Mouse (Mus musculus) liver, adult (tissue): Measurements from ENCODE around the gene Rex1bd.

Experiments used
- GATA4 ChIP-seq: IDR thresholded peaks from 2 replicates; pipeline ENCODE4 v1.6.1; 2014; ENCODE audit warnings: mild to moderate bottlenecking, low read length; ENCODE audit not compliant: insufficient replicate concordance

Rex1bd gene

DNA sequence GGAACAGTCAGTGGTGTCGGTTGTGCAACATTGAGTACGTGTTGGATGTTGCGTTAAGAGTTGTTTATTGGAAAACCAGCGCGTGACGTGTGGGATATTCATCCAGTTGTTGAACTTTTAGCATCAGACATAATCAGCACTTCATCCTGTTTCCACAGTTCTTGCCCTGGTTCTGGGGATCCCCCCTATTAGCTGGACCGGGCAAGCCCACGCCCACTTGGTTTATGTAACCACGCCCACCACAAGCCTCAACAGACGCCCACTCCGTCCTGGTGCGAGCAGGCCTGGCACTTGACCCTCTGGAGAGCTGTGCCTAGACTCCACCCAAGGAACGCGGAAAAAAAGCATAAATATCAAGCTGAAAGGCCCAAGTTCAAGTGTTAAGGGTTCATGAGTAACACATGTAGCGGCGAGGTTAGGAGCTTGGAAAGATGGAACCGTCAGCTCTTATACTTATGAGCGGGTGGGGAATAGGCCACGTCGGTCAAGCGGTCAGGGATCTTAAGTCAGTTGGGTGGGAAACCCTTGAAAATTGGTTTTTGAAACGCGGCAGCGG, 31.6 kb upstream of the Rex1bd start:
- peak; percentile 74 for TF ChIP-seq GATA4

DNA sequence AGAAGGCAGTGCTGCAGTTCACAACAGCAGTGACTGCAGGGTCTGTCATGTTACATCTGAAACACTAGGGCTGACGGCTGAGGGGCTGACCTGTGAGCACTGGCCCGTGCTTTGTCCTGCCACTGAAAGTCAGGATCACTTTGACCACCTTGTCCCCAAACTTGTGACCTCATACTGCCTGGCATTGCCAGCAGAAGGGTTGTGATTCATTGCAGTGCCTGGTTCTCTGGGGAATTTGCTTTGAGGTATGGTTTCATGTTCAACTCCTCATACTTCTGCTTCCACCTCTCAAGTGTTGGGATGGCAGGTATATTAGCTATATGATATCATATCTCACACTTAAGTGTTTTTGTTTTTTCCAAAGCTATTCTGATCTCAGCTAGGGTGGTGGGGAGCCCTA, 29.1 kb upstream of the Rex1bd start:
- TF ChIP-seq GATA4: no peak

- TF ChIP-seq GATA4: no peak
Measured at GRCm38 (mm10) chr8:70535221-70535620, 28.7 kb upstream of the Rex1bd start.

- TF ChIP-seq GATA4: no peak
Measured at GRCm38 (mm10) chr8:70534281-70534680, 27.7 kb upstream of the Rex1bd start.

- TF ChIP-seq GATA4: no peak
Measured at GRCm38 (mm10) chr8:70530314-70530713, 23.8 kb upstream of the Rex1bd start.

DNA sequence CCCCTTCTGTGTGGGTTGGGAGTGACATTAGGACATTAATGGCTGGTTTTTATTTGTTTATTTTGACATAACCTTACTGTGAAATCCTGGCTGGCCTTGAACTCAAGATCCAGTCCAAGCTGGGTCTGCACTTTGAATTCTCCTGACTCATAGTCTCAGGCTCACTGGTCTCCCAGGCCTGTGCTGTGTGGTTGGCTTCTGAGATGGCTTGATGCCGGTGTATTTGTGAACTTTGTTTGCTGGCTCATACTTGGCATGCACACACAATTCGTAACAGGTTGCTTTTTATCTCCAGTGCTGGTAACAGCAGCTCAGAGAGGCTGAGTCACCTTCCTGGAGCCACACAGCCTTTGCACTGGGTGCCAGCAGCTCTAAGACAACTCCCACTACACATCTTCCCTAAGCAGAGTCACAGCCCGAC, 23.2 kb upstream of the Rex1bd start:
- TF ChIP-seq GATA4: no peak

- no peak for TF ChIP-seq GATA4
Measured at GRCm38 (mm10) chr8:70529299-70529698, 22.7 kb upstream of the Rex1bd start.

DNA sequence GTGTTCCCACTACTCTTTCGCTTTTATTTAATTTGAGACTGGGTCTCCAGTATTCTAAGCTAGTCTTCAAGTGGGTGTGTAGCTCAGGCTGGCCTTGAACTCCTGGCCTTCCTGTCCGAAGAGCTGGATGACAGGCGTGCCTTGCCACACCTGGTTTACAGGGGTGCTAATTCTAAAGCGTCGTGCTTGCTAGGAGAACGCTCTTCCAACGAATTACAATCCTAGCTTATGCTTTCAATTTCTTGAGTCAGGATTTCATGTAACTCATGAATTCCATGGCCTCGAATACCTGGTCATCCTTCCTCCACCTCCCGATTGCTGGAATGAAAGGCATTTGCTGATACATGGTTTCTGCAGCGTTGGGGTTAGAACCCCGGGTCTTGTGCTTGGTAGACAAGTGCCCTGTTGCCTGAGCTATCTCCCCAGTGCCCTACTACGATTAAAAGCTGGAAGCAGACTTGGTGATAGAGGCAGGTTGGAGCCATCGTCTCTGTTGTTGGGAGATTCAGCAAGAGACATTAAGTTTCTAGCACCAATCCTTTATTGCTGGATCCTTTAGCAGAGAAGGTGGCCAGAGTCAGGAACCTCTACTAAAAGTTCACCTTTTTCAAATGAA, 21.7 kb upstream of the Rex1bd start:
- no peak for TF ChIP-seq GATA4

- peak; percentile 17; the same call in 1 of the 2 replicates for TF ChIP-seq GATA4
Measured at GRCm38 (mm10) chr8:70527512-70528181, 21.1 kb upstream of the Rex1bd start, which contains the start of the genes Fkbp8 and Kxd1. Gene Fkbp8 (plus strand): TSS chr8:70527724. Gene Kxd1 (minus strand): TSS chr8:70527956.

- no peak for TF ChIP-seq GATA4
Measured at GRCm38 (mm10) chr8:70527111-70527511, 20.6 kb upstream of the Rex1bd start.

DNA sequence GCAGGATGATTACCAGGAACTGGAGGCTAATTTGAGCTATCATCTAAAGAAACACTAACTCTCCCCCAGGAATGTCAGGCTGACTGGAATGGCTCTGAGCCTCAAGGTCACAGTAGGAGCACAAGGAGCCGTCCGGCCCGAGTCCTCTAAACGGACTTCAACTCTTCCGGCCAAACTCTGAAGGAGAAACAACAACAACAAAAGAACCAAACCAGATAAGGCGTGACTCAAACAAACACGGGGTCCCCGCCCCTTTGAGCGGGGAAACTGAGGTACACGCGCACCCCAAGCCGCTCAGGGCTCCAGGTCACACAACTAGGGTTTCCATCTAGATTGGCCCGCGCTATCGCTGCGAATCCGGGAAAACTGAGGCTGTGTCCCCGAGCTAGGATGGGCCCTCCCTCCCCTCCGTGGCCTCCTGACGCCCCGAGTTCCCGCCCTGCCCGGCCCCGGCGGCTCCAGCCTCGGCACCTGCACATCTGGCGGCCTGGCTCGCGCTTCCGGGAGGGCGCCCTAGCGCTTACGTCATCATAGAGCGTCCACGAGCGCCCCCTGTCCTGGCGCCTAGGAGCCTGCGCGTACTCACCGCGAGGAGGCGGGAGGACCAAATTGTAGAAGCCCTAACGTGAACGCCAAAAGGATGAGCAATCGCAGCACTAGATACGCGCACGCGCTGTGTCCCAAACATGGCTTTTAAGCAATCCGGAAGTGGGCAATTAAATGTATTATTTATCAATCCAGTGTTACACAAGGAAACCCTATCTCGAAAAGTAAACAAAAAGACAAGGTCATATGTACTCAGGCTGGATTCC, 16.2 kb upstream of the Rex1bd start:
- peak; percentile 94 for TF ChIP-seq GATA4

- no peak for TF ChIP-seq GATA4
Measured at GRCm38 (mm10) chr8:70519606-70520005, 13.1 kb upstream of the Rex1bd start.

GRCm38 (mm10) chr8:70519043-70519442, 12.5 kb upstream of the Rex1bd start:
- TF ChIP-seq GATA4: no peak

DNA sequence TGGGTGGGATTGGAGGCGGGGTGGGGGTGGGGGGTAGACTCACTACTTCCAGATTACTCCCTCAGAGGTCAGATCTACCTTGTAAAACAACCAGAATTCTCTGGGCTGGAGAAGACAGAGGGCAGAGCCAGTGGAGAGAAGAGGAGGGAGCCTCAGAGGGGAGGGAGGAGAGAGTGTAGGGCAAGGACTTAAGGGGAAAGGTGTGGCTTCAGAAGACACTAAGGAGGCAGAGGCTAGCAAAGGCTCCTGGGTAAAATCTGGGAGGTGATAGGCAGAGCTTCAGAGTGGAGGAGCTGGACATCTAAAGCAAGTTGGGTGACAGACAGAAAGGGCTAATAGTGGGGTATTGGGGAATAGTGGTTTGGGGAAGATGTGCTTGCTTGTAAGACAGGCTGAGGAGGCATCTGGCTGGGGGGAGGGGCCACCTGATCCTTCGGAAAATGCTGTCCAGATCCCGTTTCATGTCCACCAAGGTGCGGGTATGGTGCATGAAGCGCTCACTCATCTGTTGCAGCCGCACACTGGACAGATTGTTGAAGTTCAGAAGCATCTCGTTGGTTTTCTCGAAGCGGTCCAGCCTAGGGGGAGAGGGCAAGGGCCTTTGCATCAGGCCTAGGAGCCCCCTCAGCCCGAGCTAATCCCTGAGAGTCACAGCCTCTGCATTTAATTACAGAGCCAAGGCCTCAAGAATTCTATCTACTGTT, 11.5 kb upstream of the Rex1bd start:
- no peak for TF ChIP-seq GATA4

GRCm38 (mm10) chr8:70513441-70513840, 6.9 kb upstream of the Rex1bd start:
- TF ChIP-seq GATA4: no peak
